Mouse (Mus musculus) urinary bladder, postnatal 10 days (tissue): Measurements from ENCODE around the gene Trp53i13.

Experiments
- DNase-seq: peaks from one replicate; pipeline ENCODE4 v3.0.0; 2022; ENCODE audit warnings: low spot score

The Trp53i13 gene

GRCm38 (mm10) chr11:77462283-77463100 lies 53.3 kb downstream of the Trp53i13 start, which contains the start of gene Coro6:
Gene Coro6 (plus strand): TSS chr11:77462411.
- DNase-seq = no peak

- no peak for DNase-seq
These were observed 53.9 kb downstream of the Trp53i13 start for GRCm38 (mm10) chr11:77461856-77462255.
